Mouse (Mus musculus) liver, embryonic 14.5 days (tissue): ENCODE results near the gene Pdia2.

Experiments used
- CTCF ChIP-seq: IDR thresholded peaks from 2 replicates; pipeline ENCODE4 v1.5.1; 2016; ENCODE audit warnings: antibody characterized with exemption, low read depth, control low read depth
- EP300 ChIP-seq: IDR thresholded peaks from 2 replicates; pipeline ENCODE4 v1.6.1; 2016; ENCODE audit warnings: antibody characterized with exemption, low read depth

GRCm38 (mm10) chr17:26244101-26244841 lies 45.4 kb upstream of the Pdia2 start, which contains the start of gene Fam234a:
- no peak for TF ChIP-seq CTCF
- TF ChIP-seq EP300 = no peak
